Mouse (Mus musculus) frontal cortex, adult 2 months (tissue): ENCODE data around the gene Napsa. TPM values are rescaled to one million over a fixed set of nuclear protein-coding genes. Genes with fewer than 3 reads are reported as not detected.

Source experiments
- DNase-seq, 2 experiments: peaks; one replicate each; pipeline ENCODE4 v3.0.0; 2022; ENCODE audit warnings: low spot score in 1 of 2; ENCODE audit errors: extremely low spot score in 1 of 2
- polyA plus RNA-seq: library from polyadenylated mRNA; depleted of rRNA; stranded (reverse); fragments of >200 nt; gene quantifications from 2 replicates; pipeline ENCODE4 v1.2.3, GENCODE M21; 2012; rRNA removed

Gene Napsa
- polyA plus RNA-seq, 1 experiment, result 0.54 TPM

GRCm38 (mm10) chr7:44623714-44624542 lies 51.7 kb downstream of the Napsa start:
- DNase-seq, result no peak

- no peak for DNase-seq
These were observed 52.3 kb downstream of the Napsa start for GRCm38 (mm10) chr7:44624543-44624826.

GRCm38 (mm10) chr7:44624828-44625227 lies 52.6 kb downstream of the Napsa start:
- DNase-seq, result no peak

GRCm38 (mm10) chr7:44625241-44626067 lies 53.3 kb downstream of the Napsa start:
- DNase-seq, result no peak

- no peak for DNase-seq
These were observed 53.8 kb downstream of the Napsa start for GRCm38 (mm10) chr7:44626068-44626385.

- DNase-seq, result no peak
These were observed 54.8 kb downstream of the Napsa start for GRCm38 (mm10) chr7:44626966-44627365.

GRCm38 (mm10) chr7:44628402-44629034 lies 56.3 kb downstream of the Napsa start:
- no peak for DNase-seq

GRCm38 (mm10) chr7:44630437-44630836 lies 58.3 kb downstream of the Napsa start:
- DNase-seq, result no peak

- no peak for DNase-seq
These were observed 60.5 kb downstream of the Napsa start for GRCm38 (mm10) chr7:44632676-44633075.

GRCm38 (mm10) chr7:44633407-44633806 lies 61.2 kb downstream of the Napsa start:
- DNase-seq, result no peak

Other genes starting within 250 kb of the Napsa start
- gene Syt3, start 188.3 kb upstream of the Napsa start, polyA plus RNA-seq, result 56.7 and 57.0 TPM in 2 replicates
- 3.7 and 3.8 TPM in 2 replicates for gene 1700008O03Rik, start 186.6 kb upstream of the Napsa start, polyA plus RNA-seq
- gene Lrrc4b, start 143.4 kb upstream of the Napsa start, polyA plus RNA-seq, result 230 and 247 TPM in 2 replicates
- gene Aspdh, start 107.0 kb upstream of the Napsa start, polyA plus RNA-seq, result 12.2 and 14.4 TPM in 2 replicates
- gene Josd2, start 104.4 kb upstream of the Napsa start, polyA plus RNA-seq, result 169 and 184 TPM in 2 replicates
- 252 and 282 TPM in 2 replicates for gene Emc10, start 75.9 kb upstream of the Napsa start, polyA plus RNA-seq
- 27.3 and 33.6 TPM in 2 replicates for gene Fam71e1, start 75.8 kb upstream of the Napsa start, polyA plus RNA-seq
- gene Mybpc2, start 47.7 kb upstream of the Napsa start, polyA plus RNA-seq, result 0.11 and 0.12 TPM in 2 replicates
- 0.08 and 0.11 TPM in 2 replicates for gene Spib, start 40.3 kb upstream of the Napsa start, polyA plus RNA-seq
- 14.9 and 15.3 TPM in 2 replicates for gene Pold1, start 23.5 kb upstream of the Napsa start, polyA plus RNA-seq
- 82.9 and 90.2 TPM in 2 replicates for gene Nr1h2, start 18.4 kb upstream of the Napsa start, polyA plus RNA-seq
- gene Kcnc3, start 18.3 kb downstream of the Napsa start, polyA plus RNA-seq, result 47.9 and 49.9 TPM in 2 replicates
- gene Myh14, start 98.5 kb downstream of the Napsa start, polyA plus RNA-seq, result 17.5 and 18.6 TPM in 2 replicates
- not detected in 2 replicates for gene Izumo2, start 136.4 kb downstream of the Napsa start, polyA plus RNA-seq
- gene Vrk3, start 176.0 kb downstream of the Napsa start, polyA plus RNA-seq, result 33.9 and 38.2 TPM in 2 replicates
- 0.55 and 0.62 TPM in 2 replicates for gene Zfp473, start 178.7 kb downstream of the Napsa start, polyA plus RNA-seq
- 29.1 and 29.3 TPM in 2 replicates for gene Nup62, start 243.7 kb downstream of the Napsa start, polyA plus RNA-seq
- gene Il4i1, start 244.0 kb downstream of the Napsa start, polyA plus RNA-seq, result 1.3 and 2.2 TPM in 2 replicates
- 24.2 and 35.6 TPM in 2 replicates for gene Atf5, start 244.3 kb downstream of the Napsa start, polyA plus RNA-seq